Mouse (Mus musculus): Measurements from ENCODE around the gene Rad54l2. TPM values are rescaled to one million over a fixed set of nuclear protein-coding genes. Genes with fewer than 3 reads are reported as not detected.

The Rad54l2 gene
- polyA plus RNA-seq (2012; rRNA removed; ENCODE audit: low replicate concordance): 12.9 and 22.7 TPM in 2 replicates

GRCm38 (mm10) chr9:106788812-106789321 is at the start of gene Rad54l2:
Gene Rad54l2, minus strand, starts transcription at chr9:106789194.

DNA sequence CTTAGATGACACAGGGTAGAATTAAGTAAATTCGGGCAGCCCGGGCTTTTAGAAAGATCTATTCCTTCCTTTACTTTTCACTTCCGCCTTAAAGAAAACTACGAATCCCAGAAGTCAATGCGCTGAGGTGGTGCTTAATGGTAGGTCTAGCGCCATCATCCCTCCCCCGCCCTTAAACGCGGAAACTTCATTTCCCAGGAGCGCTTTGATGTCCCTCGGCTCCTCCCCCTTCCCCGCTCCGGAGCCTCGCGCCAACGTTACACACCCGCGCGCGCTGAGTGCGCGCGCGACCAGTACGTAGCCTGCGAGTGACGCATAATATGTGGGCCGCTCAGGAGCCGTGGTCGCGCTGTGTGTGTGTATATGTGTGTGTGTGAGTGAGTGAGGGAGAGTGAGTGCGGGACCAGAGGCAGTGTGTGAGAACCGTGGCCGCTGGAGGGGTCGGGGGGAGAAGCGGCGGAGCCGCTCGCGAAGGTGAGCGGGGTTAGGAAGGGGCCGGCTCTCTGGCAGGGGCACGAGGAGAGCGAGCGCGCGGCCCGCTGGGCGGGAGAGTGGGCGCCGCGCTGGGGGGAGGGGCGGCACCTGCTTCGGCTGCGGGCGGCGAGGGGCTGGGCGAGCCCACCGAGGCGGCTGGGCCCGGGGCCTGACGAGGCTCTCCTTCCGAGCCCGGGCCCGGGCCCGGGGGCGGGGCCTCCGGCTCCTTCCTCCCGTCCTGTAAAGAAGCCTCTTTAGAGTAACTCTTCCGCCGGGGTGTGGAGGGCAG is 32.8 kb upstream of the Rad54l2 start, which contains the start of gene Dcaf1:
Gene Dcaf1 (plus strand): TSS at position 257 of the 763 bp plus-strand sequence.

GRCm38 (mm10) chr9:106685249-106686101 is 103.5 kb downstream of the Rad54l2 start, which contains the start of gene Tex264:
Gene Tex264, minus strand, starts transcription at chr9:106685927.

DNA sequence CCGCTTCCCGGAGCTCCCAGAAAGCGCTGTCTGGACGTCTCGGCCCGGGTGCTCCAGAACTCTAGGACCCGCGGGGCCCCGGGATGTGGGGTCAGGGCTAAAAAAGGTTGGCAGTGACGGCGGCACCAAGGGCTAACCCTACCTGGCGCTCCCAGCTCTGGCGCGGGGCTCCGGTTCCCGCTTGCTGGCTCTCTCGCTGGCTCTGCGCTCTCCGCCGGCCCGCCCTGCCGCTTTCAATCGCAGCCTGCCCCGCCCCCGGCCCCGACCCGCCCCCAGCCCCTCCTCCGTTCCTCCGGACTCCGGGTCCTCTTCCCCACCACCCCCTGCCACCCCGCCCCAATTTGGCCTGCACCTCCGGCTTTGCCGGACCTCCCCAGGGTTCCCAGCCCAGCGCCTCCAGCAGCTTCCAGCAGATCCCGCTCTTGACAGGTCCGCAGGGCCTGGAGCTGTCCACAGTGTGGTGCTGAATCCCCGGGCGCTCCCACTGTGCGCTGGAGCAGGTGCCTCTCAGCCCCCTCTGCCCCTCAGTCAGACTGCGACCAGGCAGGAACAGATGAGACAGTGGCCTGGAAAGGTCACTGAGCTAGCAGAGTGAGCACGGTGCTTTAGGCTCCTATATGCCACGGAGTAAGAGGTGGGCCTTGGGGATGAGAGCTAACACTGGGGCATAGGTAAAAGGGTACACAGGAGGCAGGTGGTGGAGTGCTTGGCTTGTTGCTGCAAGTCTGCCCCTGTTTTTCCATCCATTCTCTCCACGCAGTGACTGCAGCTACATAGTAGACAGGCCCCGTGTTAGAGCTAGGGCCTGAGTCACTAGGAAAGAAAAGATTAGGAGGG is 132.9 kb downstream of the Rad54l2 start, which contains the start of gene Grm2:
Gene Grm2 (minus strand): TSS at position 199 of the 837 bp plus-strand sequence.

Other genes with a start within 250 kb of the Rad54l2 start
- not detected in 2 replicates for gene Iqcf3, start 227.6 kb downstream of the Rad54l2 start, polyA plus RNA-seq (2012; rRNA removed; ENCODE audit: low replicate concordance)
- gene Iqcf4, start 218.2 kb downstream of the Rad54l2 start, polyA plus RNA-seq (2012; rRNA removed; ENCODE audit: low replicate concordance): not detected in 2 replicates
- gene Iqcf6, start 162.6 kb downstream of the Rad54l2 start, polyA plus RNA-seq (2012; rRNA removed; ENCODE audit: low replicate concordance): not detected in 2 replicates
- gene Grm2, start 133.1 kb downstream of the Rad54l2 start, polyA plus RNA-seq (2012; rRNA removed; ENCODE audit: low replicate concordance): not detected in 2 replicates
- 142 and 168 TPM in 2 replicates for gene Tex264, start 103.3 kb downstream of the Rad54l2 start, polyA plus RNA-seq (2012; rRNA removed; ENCODE audit: low replicate concordance)
- 11.8 and 18.7 TPM in 2 replicates for gene Dcaf1, start 32.7 kb upstream of the Rad54l2 start, polyA plus RNA-seq (2012; rRNA removed; ENCODE audit: low replicate concordance)
- gene Rbm15b, start 98.2 kb upstream of the Rad54l2 start, polyA plus RNA-seq (2012; rRNA removed; ENCODE audit: low replicate concordance): 5.7 and 18.8 TPM in 2 replicates
- 13.0 and 16.8 TPM in 2 replicates for gene Manf, start 102.8 kb upstream of the Rad54l2 start, polyA plus RNA-seq (2012; rRNA removed; ENCODE audit: low replicate concordance)